Mouse (Mus musculus) telencephalon, adult 2 months (tissue): ENCODE data around the gene Aggf1.

Experiments
- DNase-seq: peaks from one replicate; pipeline ENCODE4 v3.0.0-alpha.2; 2011; ENCODE audit warnings: low read depth, low spot score

The Aggf1 gene

DNA sequence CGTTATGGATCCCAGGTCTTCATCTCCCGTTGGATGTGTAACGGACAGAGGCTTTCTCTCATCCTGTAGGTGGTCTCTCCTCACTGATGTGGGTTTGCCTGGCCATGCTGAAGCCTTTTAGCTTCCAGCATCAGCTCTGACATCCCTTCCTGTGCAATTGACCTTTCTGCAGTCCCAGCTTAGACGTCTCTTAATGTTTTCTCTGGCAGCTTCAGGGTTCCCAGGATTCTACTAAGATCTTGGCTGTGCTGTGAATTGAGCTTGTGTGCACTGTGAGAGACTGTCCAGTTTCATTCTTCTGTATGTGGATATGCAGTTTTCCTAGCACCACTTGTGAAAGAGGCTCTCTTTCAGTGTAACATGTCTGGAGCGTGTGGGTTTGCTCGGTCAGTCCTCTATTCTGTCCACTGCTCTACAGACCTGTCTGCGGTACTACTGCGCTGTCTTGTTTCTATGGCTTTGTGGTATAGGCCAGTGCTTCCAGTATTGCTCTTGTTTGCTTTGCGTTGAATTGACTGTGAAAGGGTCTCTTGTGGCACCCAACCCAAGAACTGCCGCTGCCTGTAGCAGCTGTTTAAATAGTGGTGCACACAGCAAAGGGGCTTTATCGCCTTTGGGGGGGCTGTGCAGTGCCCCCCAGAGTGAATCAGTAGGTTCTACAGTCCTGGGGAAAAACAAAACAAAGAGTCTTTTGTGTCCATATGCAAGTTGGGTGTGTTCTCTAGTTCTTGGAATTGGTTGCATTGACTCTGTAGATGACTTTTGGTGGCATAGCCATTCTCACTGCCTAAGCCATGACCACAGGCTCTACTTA is 42.9 kb downstream of the Aggf1 start:
- DNase-seq, result no peak

DNA sequence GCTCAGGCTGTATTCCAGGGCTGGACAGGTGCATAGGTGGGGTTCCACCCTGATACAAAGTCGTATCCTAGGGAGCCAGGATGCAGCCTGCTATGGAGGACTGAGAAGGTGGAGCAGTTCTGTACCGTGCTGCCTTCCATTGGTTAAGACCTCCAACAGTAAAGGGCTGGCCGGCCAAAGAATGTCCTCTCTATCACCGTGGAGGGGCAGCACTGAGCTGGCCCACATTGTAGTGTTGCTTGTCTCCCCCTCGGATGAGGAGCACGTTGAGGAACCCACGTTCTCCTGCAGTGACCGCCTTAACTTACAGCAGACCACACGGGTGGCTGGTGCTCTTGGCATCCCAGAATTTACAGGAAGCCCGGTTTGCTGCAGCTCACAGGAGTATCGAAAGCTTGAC is 44.6 kb downstream of the Aggf1 start:
- no peak for DNase-seq

DNA sequence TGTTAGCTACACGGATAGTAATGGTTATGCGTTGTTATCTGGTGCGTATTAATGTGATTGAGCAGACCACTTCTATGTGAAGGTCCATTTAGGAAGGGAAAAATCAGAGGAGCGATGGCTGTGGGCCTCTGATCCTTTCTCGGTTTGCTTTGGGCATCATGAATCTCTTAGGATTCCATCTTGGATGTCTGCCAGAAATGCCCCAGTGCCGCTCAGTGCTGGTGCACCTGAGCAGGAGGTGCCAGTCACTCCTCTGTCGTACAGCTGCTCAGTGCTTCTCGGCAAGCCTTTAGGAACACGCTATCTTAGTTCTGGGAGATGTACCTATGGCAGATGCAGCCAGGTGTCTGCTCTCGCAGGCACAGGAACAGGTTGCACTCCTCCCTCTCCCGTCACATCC is 46.4 kb downstream of the Aggf1 start:
- DNase-seq, result no peak

DNA sequence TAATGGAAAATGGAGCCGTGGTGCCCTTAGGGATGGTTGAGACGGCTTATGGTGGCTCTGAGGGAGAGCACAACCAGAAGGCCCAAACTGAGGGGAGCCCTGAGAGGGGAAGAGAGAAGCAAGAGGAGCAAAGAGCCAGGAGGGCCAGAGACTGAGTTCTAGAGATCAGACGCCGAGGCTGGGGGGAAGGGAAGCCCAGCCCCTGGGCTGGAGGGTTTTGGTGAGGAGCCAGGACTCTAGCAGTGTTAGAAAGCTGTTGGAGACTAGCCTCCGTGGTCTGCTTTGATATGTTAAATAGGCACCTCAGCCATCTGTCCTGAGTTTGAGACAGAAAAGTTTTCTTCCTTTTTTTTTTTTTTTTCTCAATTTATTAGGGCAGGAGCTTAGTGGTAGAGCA is 47.8 kb downstream of the Aggf1 start:
- DNase-seq, result no peak

DNA sequence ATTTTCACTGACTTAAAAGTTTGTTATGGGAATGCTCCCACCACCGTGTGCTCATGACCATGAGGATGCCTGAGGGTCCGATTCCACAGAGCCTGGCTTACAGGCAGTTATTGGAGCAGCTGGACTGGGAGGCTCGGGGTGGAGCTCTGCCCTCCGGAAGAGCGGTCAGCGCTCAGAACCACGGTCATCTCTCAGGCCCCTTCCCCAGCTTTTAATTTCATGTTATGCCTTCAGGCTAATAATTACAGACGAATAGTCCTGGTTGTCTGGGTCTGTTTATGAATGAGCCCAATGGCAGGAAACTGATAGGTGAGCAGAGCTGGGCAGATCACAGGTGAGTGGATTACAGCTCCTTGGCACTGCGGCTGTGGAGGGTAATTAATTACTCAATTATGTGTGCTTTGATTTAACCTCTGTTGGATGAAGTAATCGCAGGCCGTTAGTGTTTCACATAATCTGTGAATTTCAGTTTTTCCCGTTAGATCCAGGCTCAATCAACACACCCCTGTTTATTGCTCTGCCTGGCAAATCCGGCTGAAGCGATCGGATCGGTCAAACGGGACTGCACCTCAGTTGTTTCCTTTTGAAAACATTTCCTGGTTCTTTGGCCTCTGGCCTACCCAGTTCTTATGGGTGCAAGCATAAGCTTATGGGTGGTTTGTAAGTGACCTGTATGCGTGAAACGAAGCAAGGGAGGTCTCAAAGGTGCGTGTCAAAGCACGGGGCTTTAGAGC is 48.4 kb downstream of the Aggf1 start:
- DNase-seq, result no peak

DNA sequence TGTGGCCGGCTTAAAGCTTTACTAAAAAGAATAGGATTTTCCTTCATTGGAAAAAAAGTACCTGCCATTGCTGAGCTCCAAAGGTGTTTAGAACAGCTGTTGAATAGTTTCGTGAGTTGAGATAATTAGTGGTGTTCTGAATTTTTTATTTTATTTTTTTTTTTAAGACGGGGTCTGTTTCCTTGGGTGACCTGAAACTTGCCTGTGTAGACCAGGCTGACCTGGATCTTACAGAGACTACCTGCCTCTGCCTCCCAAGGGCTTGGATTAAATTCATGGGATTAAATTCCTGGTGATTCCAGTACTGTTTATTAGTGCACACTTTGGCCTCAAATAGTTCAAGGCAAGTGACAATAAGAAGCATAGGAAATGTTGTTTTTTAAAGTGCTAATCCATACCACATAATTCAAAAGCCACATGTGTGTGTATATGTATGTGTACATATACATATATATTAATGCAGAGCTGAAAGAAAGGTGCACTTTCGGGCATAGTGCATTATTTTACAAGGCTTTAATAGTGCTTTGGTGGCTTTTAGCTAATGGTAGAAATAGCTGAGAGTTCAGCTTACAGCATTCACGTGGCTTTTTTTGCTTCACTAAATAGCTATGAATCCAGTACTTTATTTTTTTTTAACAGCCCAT is 49.1 kb downstream of the Aggf1 start:
- no peak for DNase-seq

DNA sequence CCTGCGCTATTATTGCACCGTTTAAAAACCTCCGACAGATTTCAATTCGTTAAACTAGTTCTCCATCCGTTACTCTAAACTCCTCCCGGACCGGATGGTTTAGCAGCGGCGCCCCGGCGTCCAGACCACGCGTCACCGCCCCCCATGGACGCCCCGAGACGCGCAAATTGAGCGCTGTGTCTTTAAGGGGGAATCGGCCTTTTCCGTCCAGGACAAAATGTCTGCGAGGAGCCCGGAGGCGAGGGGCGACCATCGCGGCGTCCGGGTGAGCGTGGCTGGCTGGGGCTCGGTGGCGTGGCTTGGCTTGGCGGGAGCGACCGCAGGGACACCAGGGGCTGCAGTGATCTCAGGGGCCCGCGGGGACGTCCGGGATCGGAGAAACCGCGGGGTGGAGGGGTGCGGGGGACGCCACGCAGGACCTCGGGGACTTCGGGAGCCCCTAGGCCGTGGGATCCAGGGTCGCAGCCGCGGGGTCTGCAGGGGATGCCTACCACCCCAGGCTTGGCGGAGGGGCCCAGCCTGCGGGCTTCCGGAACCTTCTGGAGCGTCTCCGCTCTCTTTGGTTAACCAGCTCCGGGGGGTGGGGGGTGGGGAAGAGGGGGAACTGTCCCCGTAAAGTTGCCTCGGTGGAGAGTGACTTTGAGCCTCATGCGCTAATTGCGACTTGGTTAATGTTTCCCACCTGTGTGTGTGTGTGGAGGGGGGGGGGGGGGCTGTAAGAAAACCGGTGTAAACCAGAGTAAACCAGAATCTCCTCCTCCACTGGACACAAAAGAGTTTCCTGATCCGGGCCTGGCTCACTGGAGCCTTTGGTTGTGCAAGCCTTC is 49.9 kb downstream of the Aggf1 start:
- peak; percentile 46 for DNase-seq

DNA sequence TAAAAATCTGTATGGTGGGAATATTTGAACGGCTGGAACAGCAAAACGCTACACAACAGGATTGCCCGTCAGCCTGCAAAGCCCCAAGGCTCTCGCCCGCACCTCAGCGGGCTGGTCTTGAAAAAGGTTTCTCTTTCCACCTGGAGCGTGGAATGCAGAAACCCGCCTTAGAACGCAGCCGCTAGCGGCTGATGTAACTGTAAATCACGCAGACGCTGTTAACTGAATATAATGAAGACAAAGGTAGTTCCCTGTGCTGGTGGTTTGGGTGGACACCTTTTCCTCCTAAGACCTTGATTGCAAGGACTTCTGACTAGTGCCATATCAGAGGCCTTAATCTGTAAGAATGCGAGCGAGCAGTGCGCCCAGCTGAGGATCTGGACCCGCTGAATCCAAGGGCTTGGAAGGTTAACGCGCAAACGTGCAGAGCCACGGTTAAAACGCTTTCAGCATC is 50.5 kb downstream of the Aggf1 start:
- DNase-seq, result peak; percentile 34

DNA sequence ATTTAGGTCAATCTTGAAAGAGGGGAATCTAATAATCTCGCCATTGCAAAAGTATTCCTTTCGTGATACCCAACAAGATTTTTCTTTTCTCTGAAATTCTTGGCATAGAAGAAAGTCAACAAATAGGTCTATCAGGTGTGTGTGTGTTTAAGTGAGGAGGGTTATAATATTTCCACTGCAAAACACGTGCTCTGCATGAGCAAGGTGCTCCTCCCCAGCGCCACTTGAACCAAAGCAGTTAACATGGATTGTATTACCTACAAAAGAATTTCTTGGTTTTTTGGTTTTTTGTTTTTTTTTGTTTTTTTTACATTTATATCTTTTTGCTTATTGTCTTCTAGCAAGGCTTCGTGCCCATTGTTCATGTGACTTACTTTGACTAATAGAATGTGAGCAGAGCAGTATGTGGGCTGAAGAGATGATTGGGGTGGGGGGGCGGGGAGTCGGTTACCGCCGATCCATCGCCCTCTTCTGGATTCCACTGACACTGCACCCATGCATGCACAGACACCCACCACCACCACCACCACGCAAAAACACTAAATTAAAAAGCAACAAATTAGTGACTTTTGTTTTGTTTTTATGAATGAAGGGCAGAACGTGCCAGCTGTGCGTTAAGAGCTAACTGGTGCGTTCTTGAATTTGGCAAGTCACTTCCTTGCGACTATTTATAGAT is 51.1 kb downstream of the Aggf1 start:
- peak; percentile 48 for DNase-seq

DNA sequence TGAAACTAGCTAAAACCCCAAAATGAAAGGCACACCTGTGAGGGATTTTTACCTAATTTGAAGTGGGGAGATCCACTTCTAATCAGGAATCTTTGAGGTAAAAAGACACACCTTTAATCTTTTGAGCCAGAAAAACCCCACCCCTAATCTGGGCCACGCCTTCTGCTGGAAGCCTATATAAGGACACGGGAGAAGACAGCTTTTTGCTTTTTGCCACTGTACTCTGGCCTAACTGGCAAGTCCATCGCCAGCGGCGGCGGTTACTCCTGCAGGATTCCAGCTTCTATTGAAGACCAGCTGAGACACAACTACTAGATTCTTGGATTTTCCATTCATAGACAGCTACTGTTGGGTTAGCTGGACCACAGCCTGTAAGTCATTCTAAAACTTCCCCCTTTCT is 51.8 kb downstream of the Aggf1 start, which contains the start of gene Zbed3:
TSS of gene Zbed3 (plus strand) at position 213 of the 400 bp plus-strand sequence.
- no peak for DNase-seq

DNA sequence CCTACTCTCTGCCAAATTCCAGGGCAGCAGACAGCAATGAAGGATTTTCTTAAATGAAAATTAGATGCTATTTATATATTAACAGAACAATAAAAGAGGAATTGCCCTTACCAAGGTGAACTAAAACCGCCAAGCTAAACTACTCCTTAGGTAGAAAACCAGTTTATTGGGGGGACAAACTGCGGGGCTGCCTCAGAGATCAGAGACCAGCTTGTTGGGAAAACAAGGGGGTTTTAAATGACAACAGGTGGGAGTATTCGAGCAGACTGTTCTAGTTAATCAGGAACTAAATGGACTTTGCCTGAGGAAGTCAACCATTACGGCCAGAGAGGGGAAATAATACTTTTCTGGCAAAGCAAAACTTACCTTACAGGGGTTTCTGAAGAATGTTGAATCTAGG is 54.7 kb downstream of the Aggf1 start:
- no peak for DNase-seq

DNA sequence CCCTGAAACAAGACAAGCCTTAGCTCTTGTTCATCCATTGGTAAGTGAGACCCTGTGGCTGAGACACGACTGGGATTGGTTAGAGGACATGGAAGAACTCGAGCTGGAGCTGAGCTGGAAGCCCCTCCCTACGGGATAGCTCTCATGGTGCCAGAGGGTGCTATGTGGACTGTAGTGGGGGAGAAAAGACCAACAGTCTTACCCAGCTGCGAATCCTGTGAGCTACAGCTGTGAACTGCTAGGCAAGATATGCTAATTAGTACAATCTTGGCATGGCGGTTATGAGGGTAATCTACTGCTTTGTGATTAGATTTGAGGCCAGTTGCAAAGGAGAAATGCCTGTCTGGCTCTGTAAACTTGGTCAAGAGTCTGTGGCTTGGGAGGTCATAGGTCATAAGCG is 56.0 kb downstream of the Aggf1 start:
- no peak for DNase-seq

DNA sequence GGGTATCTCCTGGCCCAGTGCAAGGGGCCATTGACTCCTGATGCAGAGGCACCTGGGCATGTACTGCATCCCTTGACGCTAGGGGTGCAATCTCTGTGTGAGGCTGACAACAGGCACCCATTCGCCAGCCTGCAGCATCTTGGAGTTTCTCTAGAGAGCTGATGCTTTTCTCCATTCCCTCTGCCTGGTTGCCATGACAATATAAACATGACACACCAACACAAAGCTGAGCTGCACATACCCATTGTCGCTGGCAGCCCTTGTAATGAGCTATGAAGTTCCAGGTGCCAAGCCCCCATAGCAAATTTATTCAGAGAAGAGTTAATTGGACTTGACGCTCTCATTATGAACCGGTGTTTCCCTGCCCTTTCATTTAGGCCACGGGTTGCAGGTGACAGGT is 63.1 kb downstream of the Aggf1 start:
- DNase-seq, result no peak

DNA sequence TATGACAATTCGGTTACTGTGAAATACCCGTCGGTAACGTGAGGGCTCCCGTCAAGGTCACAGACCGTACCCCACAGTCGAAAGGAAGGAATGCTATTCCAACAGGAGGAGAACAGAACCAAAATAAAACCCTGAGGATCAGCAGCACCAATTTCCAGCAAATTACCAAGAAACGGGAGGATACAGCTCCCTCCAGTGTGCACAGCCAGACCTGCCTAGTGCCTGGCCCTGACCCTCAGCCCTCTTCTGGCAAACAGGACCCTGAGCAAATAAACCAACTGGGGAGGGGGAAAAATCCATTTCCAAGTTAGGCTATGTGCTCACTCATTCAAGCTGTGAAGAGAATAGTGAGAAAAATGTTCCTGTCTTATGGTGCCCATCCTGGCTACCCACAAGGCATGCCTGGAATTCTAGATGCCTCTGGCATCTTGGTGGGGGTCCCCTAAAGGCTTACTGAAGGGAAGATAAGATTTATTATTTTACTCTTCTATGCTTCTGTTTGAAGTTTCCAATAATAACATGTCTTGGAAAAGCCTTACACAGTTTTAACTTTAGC is 68.0 kb downstream of the Aggf1 start:
- DNase-seq, result no peak

DNA sequence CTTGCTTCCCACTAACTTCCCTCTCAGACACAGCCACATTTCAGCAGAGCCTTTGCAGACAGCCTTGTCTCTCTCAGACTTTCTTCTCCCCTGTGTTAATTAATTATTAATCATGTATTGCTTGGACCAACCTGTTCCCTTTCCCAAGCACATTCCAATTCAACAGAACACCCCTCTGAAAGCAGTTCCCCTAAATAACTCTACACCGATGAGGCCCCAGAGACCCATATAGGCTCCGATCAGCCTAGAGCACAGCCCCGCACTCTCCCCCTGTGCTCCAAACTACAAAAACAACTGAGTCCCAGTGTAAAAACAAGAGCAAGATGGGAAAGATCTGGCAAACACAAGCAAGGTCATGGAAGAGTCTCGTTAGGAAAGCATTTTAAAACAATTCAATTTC is 68.6 kb downstream of the Aggf1 start:
- no peak for DNase-seq
